Mouse (Mus musculus) forebrain, postnatal 0 days (tissue): Measurements from ENCODE around the gene Gm15093. TPM values are rescaled to one million over a fixed set of nuclear protein-coding genes. Genes with fewer than 3 reads are reported as not detected.
"Not testable (repeated sequence)": the region's sequence is repeated elsewhere in the genome, so short reads cannot be mapped to it uniquely, and the experiment has no call there.

ENCODE experiments used
- ATAC-seq: fragments of 200-750 bp; cut with Nextera tagmentation; 2 replicates; pipeline ENCODE4 v1.8.0; 2017; ENCODE audit warnings: mild to moderate bottlenecking, moderate library complexity
- DNase-seq: peaks from one replicate; pipeline ENCODE4 v3.0.0-alpha.2; 2015
- H3K27ac ChIP-seq: fragments of 300-500 bp; sonication (generic); 2 replicates; pipeline ENCODE4 v1.5.1; 2014; ENCODE audit warnings: low read depth, mild to moderate bottlenecking, antibody characterized with exemption, low read length, moderate library complexity, mixed read lengths
- H3K27me3 ChIP-seq: fragments of 300-500 bp; sonication (generic); 2 replicates; pipeline ENCODE4 v1.6.1; 2014; ENCODE audit warnings: mild to moderate bottlenecking, low read length, mixed read lengths; ENCODE audit not compliant: insufficient read depth
- H3K36me3 ChIP-seq: fragments of 300-500 bp; sonication (generic); 2 replicates; pipeline ENCODE4 v1.6.1; 2014; ENCODE audit warnings: mild to moderate bottlenecking, moderate library complexity; ENCODE audit not compliant: insufficient read depth
- H3K4me1 ChIP-seq: fragments of 300-500 bp; sonication (generic); 2 replicates; pipeline ENCODE4 v1.6.1; 2014; ENCODE audit warnings: antibody characterized with exemption; ENCODE audit not compliant: insufficient read depth
- H3K4me2 ChIP-seq: fragments of 300-500 bp; sonication (generic); 2 replicates; pipeline ENCODE4 v1.6.1; 2014; ENCODE audit warnings: low read depth, mild to moderate bottlenecking, moderate library complexity
- H3K4me3 ChIP-seq: fragments of 300-500 bp; sonication (generic); 2 replicates; pipeline ENCODE4 v1.5.1; 2014; ENCODE audit warnings: low read depth, low read length, mixed read lengths
- H3K9ac ChIP-seq: fragments of 300-500 bp; sonication (generic); 2 replicates; pipeline ENCODE4 v1.6.1; 2014; ENCODE audit warnings: mild to moderate bottlenecking
- H3K9me3 ChIP-seq: fragments of 300-500 bp; sonication (generic); 2 replicates; pipeline ENCODE4 v1.6.1; 2016; ENCODE audit warnings: low read length
- WGBS: fragments of 180-500 bp; shearing (Covaris S2); extraction: QIAGEN DNeasy Blood & Tissue Kit; methylation state at CpG from one replicate; pipeline ENCODE4 v1.1.7; 2014; 5-methylcytosine and 5-hydroxymethylcytosine counted together
- polyA plus RNA-seq: library from polyadenylated mRNA; unstranded; fragments of >200 nt; fragmentation: Nextera tagmentation; extraction: Ambion mirVana; gene quantifications from 2 replicates; pipeline ENCODE4 v1.2.1, GENCODE M21; 2015
- total RNA-seq: library from RNA; depleted of rRNA; stranded (reverse); fragments of >200 nt; gene quantifications from 2 replicates; pipeline ENCODE4 v1.2.3, GENCODE M21; 2014; rRNA removed

Gene Gm15093
- total RNA-seq = not detected in 2 replicates
- polyA plus RNA-seq = not detected in 2 replicates

DNA sequence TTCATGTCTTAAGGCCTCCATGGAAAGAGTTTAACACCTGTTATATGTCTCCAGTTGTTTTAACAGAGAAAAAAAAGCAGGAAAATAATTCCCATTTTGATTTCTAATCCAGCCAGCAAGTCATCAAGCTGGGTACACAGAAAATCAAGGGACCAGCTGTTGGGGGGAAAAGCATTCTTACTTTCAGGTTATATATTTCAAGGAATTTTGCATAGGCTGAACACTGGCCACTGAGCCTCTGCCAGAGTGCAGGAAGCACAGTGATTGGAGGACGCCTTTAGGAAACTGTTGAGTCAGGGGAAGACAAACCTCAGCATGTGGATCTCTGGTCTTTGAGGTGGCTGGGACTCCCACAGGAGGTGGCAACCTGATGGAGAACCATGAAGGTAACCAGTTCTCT is at the start of gene Gm15093:
Gene Gm15093, plus strand, starts transcription at position 301 of the 400 bp plus-strand sequence.
- not testable (repeated sequence) for H3K27ac ChIP-seq, H3K27me3 ChIP-seq, ATAC-seq, H3K4me1 ChIP-seq, H3K9ac ChIP-seq, H3K4me2 ChIP-seq, H3K9me3 ChIP-seq, DNase-seq, H3K36me3 ChIP-seq, H3K4me3 ChIP-seq
- WGBS = no CpG with 5 or more reads among the region's 1 CpGs

Other genes with a start within 250 kb of the Gm15093 start
- not detected in 2 replicates for gene Ott, start 198.1 kb upstream of the Gm15093 start, total RNA-seq
- gene Ott, start 198.1 kb upstream of the Gm15093 start, polyA plus RNA-seq = not detected in 2 replicates
- gene Gm15085, start 175.2 kb downstream of the Gm15093 start, total RNA-seq = not detected in 2 replicates
- not detected in 2 replicates for gene Gm15085, start 175.2 kb downstream of the Gm15093 start, polyA plus RNA-seq